Mouse (Mus musculus): ENCODE data around the gene Vmn1r74. TPM values are rescaled to one million over a fixed set of nuclear protein-coding genes. Genes with fewer than 3 reads are reported as not detected.
"Not testable (repeated sequence)": the region's sequence is repeated elsewhere in the genome, so short reads cannot be mapped to it uniquely, and the experiment has no call there.

The Vmn1r74 gene
- polyA plus RNA-seq (2012; rRNA removed), result not detected in 2 replicates

DNA sequence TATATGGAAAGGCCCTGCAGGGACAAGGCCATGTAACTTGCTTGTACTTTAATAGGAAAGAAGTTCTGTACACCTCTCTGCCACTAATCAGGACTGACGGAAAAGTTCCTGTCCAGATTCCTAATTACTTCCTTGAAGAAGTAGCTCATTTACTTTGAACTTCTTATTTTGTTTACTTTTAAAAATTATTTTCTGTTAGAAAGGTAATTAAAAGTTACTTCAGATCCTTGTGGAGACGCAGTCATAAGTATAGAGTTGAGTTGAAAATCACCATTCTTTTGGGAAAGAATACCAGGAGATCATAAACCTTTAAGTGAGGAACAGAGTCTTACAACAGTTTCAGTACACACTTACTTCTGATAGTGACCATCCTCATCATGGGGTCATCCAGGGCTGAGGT, at the start of gene Vmn1r74:
Gene Vmn1r74, plus strand, starts transcription at position 301 of the 400 bp plus-strand sequence.
- Histone ChIP-seq H3K27me3 (ENCODE audit: control insufficient read depth, insufficient read depth, low read length) (no peaks in the 10 kb centered on the region), H3K4me1 (ENCODE audit: control insufficient read depth, insufficient read depth, insufficient read length, low read length) (no peaks in the 10 kb centered on the region), H3K4me3 (ENCODE audit: low read depth, low read length) (no peak within 1 kb of the TSS), H3K27ac (ENCODE audit: insufficient read depth, low read depth, low read length) (no peak within 1 kb of the TSS), H3K36me3 (ENCODE audit: control insufficient read depth, insufficient read depth, low read length) (no peaks in the 10 kb centered on the region)
- 74% methylated on average over 2 of the region's 2 CpGs for WGBS
- no peak for TF ChIP-seq CTCF (IDR thresholded peaks at IDR 0.05; ENCODE audit: extremely low read depth, insufficient read length, insufficient replicate concordance, low read depth, low read length)
- no peak for TF ChIP-seq POLR2A (IDR thresholded peaks at IDR 0.05; ENCODE audit: low read depth, low read length)

DNA sequence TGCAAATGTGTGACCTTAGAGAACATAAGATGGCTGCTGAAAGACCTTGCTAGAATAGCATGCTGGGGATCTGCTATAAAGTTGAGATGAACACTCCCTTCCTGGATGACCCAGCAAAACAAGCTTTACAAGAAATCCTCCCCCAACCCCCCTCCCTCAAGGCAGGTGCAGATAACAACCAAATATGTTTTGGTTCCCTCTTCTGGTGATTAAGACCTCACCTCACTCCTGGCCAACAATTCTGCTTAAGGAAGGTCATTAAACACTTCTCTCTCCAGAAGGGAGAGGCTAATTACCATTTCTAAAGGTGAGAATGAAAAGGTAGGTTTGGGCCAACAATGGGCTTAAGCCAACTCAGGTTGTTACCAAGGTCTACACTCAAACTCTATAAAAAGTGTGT, 20.0 kb upstream of the Vmn1r74 start:
- H3K36me3 ChIP-seq (ENCODE audit: control insufficient read depth, insufficient read depth, low read length), result no peaks in the 10 kb centered on the region

DNA sequence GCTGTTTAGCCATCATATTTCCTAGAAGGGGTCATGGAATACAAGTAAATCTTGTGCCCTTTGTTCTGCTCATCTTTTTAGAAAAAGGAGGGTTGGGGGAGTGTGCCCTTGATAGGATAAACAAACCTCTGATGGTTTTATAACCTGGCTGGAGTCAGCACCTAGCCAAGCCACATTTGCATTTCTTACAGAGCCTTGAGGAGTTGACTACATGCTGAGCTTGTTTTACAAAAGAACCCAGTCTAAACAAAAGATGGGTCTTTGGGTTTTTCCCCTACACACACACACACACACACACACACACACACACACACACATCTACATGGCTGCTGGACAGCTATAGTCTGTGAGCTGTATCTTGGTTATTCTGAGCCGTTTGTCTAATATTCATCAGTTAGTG, 11.6 kb upstream of the Vmn1r74 start:
- WGBS, result 89% methylated on average over 1 of the region's 1 CpGs
- no peak overlapping the region for H3K4me3 ChIP-seq (ENCODE audit: low read depth, low read length)
- no peaks in the 10 kb centered on the region for H3K27me3 ChIP-seq (ENCODE audit: control insufficient read depth, insufficient read depth, low read length)
- TF ChIP-seq CTCF (IDR thresholded peaks at IDR 0.05; ENCODE audit: extremely low read depth, insufficient read length, insufficient replicate concordance, low read depth, low read length), result no peak
- TF ChIP-seq POLR2A (IDR thresholded peaks at IDR 0.05; ENCODE audit: low read depth, low read length), result no peak
- H3K4me1 ChIP-seq (ENCODE audit: control insufficient read depth, insufficient read depth, insufficient read length, low read length), result no peaks in the 10 kb centered on the region
- H3K27ac ChIP-seq (ENCODE audit: insufficient read depth, low read depth, low read length), result no peak overlapping the region
- no peaks in the 10 kb centered on the region for H3K36me3 ChIP-seq (ENCODE audit: control insufficient read depth, insufficient read depth, low read length)

More for the DNA sequence above, 20.0 kb upstream of the Vmn1r74 start:
- no peak for TF ChIP-seq CTCF (IDR thresholded peaks at IDR 0.05; ENCODE audit: extremely low read depth, insufficient read length, insufficient replicate concordance, low read depth, low read length)
- no peak for TF ChIP-seq POLR2A (IDR thresholded peaks at IDR 0.05; ENCODE audit: low read depth, low read length)
- H3K27me3 ChIP-seq (ENCODE audit: control insufficient read depth, insufficient read depth, low read length), result no peaks in the 10 kb centered on the region
- H3K4me1 ChIP-seq (ENCODE audit: control insufficient read depth, insufficient read depth, insufficient read length, low read length), result no peaks in the 10 kb centered on the region
- no peak overlapping the region for H3K4me3 ChIP-seq (ENCODE audit: low read depth, low read length)
- H3K27ac ChIP-seq (ENCODE audit: insufficient read depth, low read depth, low read length), result no peak overlapping the region

DNA sequence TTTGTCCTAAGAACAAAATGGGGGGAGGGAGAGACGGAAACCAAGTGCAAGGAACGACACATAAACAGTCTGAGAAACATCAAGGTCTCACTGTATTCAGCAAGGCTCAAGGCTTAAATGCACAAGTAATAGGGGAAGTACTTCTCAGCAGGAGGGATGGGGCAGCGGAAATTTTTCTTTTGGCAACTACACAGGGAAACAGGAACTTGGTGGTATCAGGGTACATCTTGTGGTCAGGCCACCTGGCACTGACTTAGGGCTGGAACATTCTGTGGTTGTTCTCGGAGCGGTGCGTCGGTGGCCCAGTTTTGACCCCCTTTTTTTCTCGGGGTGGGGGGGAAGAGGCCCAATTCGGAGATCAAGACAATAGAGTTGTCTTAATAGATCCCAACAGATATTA, 10.5 kb upstream of the Vmn1r74 start:
- 85% methylated on average over 9 of the region's 9 CpGs for WGBS
- H3K4me3 ChIP-seq (ENCODE audit: low read depth, low read length); H3K27me3 ChIP-seq (ENCODE audit: control insufficient read depth, insufficient read depth, low read length); H3K4me1 ChIP-seq (ENCODE audit: control insufficient read depth, insufficient read depth, insufficient read length, low read length); H3K27ac ChIP-seq (ENCODE audit: insufficient read depth, low read depth, low read length); H3K36me3 ChIP-seq (ENCODE audit: control insufficient read depth, insufficient read depth, low read length): not testable (repeated sequence)

DNA sequence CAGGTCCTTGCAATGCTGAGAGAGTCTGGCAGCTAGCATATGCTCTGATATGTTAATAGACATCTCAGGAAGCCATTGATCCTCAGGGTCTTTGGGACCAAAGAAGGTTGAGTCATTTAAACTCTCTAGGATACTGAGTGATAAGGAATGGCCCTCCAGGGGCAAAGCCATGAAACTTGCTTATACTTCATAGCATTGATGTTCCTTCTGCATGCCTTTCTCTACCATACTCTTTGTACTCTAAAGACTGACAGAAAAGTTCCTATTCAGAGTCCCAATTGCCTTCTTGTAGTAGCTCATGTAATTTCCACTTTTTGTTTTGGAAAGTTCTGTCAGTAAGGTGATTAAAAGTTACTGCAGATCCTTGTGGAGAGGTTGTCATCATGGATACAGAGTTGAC, 40.5 kb downstream of the Vmn1r74 start, which contains the start of gene Vmn1r75:
Gene Vmn1r75, plus strand, starts transcription at position 301 of the 400 bp plus-strand sequence.
- Histone ChIP-seq H3K27ac (ENCODE audit: insufficient read depth, low read depth, low read length) (no peak within 1 kb of the TSS), H3K36me3 (ENCODE audit: control insufficient read depth, insufficient read depth, low read length) (no peaks in the 10 kb centered on the region), H3K4me3 (ENCODE audit: low read depth, low read length) (no peak within 1 kb of the TSS), H3K4me1 (ENCODE audit: control insufficient read depth, insufficient read depth, insufficient read length, low read length) (no peaks in the 10 kb centered on the region), H3K27me3 (ENCODE audit: control insufficient read depth, insufficient read depth, low read length) (no peaks in the 10 kb centered on the region)
- TF ChIP-seq CTCF (IDR thresholded peaks at IDR 0.05; ENCODE audit: extremely low read depth, insufficient read length, insufficient replicate concordance, low read depth, low read length) (no peak), POLR2A (IDR thresholded peaks at IDR 0.05; ENCODE audit: low read depth, low read length) (no peak)

Other genes with a start within 250 kb of the Vmn1r74 start
- not detected in 2 replicates for gene Zscan4-ps3, start 224.7 kb upstream of the Vmn1r74 start, polyA plus RNA-seq (2012; rRNA removed)
- not detected in 2 replicates for gene Vmn1r72, start 153.8 kb upstream of the Vmn1r74 start, polyA plus RNA-seq (2012; rRNA removed)
- gene Vmn1r73, start 103.7 kb upstream of the Vmn1r74 start, polyA plus RNA-seq (2012; rRNA removed), result not detected in 2 replicates
- gene Vmn1r75, start 40.6 kb downstream of the Vmn1r74 start, polyA plus RNA-seq (2012; rRNA removed), result not detected in 2 replicates
- gene Vmn1r76, start 104.2 kb downstream of the Vmn1r74 start, polyA plus RNA-seq (2012; rRNA removed), result not detected in 2 replicates
- not detected in 2 replicates for gene Vmn1r77, start 202.8 kb downstream of the Vmn1r74 start, polyA plus RNA-seq (2012; rRNA removed)

Measured in small intestine, adult 2 months (tissue).